Mouse (Mus musculus): ENCODE results near the gene Dlgap4. TPM values are rescaled to one million over a fixed set of nuclear protein-coding genes. Genes with fewer than 3 reads are reported as not detected.

The Dlgap4 gene
- 100 to 1,000 TPM; 199 to 207 TPM for total RNA-seq (2021)
- long read RNA-seq, full-length matches to known transcripts: 97 of 255 reads
- long read RNA-seq, partial matches to known transcripts: 36 of 255 reads
- long read RNA-seq, other reads (novel, unspliced or antisense): 122 of 255 reads

DNA sequence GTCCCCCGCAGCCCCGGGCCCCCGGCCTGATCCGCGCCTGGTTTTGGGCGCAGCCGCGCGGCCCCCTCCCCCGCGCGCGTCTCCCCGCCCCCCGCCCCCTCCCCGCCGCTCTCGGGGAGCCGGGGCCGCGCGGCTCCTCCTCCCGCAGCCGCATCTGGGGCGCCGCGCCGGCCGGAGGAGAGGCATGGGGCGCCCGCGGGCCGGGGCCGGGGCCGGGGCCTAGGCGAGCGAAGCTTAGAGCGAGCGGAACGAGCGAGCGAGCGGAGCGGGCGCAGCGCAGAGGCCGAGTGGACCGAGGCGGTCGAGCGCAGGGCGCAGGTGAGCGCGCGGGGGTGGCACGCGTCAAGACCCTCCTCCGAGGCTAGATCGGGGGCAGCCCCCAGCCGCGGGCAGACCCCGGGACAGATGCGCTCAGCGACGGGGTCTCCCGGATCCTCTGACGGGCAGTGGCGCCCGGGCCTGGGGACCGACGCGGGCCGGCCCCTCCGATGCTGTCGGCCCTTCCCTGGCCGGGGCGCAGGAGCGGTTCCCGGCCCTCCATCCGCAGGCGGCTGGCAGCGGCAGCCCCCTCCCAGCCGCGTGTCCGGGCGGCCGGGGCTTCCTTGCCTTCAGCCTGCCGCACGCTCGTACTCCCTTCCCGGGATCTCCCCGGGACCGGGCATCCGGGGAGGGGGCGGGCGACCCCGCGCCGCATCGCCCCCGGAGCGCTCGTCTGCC lies at the start of gene Dlgap4:
Gene Dlgap4 (plus strand): TSS at position 165 of the 717 bp plus-strand sequence.
- no peak for DNase-seq (ENCODE audit: low spot score in 2 of 2)

GRCm38 (mm10) chr2:156566512-156566911 lies 47.0 kb upstream of the Dlgap4 start:
- DNase-seq (ENCODE audit: low spot score in 2 of 2): no peak

GRCm38 (mm10) chr2:156568647-156569046 lies 44.9 kb upstream of the Dlgap4 start:
- no peak for DNase-seq (ENCODE audit: low spot score in 2 of 2)

DNA sequence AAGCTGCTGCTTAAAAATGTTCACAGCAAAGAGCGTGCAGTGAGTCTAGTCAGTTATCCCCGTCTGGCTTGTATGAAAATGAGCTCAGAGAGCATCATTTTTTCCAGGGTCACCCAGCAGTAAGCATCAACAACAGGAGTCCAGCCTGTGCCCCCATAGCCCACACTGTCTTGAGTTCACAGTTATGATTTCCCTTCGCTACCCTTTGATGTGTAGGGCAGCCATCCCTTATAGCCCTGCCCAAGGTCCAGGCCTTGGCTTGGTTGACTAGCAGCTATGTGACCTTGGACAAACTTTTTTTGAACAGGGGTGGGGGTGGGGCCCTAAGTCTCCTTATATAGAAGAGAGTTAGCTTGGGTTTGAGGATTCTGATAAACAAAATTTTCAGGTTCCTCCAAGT lies 44.2 kb upstream of the Dlgap4 start:
- no peak for DNase-seq (ENCODE audit: low spot score in 2 of 2)

- DNase-seq (ENCODE audit: low spot score in 2 of 2): no peak
Observed at GRCm38 (mm10) chr2:156571521-156571920, 42.0 kb upstream of the Dlgap4 start.

DNA sequence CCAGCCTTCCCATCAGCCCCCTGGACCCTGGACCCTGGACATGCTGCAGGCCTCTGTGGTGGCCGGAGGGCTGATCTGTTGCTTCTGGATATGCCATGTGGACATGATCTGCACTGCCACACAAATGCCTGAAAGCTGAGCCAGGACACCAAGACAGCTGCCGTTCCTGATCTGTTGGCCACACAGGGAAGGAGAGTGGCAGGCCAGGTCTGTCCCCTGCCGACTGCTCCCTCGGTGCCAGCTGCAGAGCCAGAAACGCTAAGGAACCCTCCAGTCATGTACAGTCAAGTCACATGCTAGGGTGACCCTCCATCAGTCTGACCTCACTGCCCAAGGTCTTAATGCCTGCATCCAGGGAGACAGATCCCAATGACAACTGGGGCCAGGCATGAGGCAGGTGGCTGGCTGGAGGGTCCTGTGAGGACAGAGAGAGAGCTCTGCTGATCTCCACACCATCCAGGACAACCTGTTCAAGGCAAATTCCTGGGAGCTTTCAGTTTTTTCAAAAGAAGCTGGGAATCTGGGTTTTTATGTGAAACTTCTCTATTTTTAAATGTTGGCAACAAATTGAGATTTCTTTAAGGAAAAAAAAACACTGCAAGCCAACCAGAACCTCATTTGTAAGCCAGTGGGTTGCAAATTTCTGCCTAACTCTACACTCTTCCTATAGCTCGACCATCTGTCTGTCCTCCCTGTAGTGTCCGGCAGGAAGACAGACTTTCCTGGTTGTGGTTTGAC lies 36.5 kb upstream of the Dlgap4 start:
- no peak for DNase-seq (ENCODE audit: low spot score in 2 of 2)

DNA sequence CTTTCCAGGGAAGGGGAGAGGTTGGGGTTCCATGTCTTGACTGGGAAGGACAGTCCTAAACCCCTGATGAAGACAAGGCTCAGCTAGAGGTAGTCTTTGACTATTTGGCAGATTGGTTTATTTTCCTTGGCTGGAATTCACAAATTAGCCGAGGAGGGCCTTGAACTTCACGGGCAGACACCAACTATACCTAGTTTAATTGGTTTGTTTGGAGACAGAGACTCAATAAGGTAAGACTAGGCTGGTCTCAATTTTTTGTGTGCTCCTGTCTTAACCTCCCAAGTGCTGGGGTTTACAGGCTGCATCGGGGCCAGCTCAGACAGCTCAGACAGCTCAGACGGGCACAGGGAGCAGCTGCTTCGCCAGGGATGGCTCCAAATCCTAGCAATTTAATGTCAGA lies 33.0 kb upstream of the Dlgap4 start:
- DNase-seq (ENCODE audit: low spot score in 2 of 2): no peak

DNA sequence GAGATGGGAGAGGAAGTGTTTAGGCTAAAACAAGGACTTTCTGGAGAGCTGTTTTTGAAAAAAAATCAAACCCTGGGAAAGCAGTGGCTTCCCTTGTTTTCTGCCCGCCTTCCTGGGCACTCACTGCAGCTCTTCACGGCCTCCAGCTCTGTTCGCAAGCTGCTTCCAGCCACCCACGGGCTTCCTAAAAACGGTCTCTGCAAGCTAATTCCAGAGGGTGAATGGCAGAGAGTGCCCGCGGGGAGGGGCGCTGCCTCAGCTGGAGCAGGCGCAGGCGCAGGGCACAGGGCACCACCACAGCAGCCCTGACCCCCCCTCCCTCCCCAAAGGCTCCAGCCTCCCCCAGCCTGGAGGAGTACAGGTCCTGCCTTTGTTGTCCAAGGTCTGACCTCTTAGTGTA lies 32.3 kb upstream of the Dlgap4 start:
- DNase-seq (ENCODE audit: low spot score in 2 of 2): peak; percentile 80 to 90

DNA sequence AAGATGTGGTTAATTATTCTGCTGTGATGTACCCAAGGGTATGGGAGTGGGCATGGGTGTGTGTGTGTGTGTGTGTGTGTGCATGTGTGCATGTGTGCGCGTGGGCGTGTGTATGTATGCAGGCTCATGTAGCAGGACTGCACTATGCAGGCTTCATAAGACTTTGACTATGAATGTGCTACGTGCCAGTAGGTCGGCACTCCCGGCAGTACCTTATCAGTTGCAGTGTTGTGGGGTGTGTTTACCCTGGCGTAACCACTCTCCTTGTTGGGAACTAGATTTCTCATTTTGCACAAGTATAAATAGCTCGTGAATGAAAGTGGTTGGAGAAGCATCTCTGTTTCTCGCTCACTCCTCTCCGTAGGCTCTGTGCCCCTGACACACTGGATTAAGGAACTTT lies 30.6 kb upstream of the Dlgap4 start:
- no peak for DNase-seq (ENCODE audit: low spot score in 2 of 2)

DNA sequence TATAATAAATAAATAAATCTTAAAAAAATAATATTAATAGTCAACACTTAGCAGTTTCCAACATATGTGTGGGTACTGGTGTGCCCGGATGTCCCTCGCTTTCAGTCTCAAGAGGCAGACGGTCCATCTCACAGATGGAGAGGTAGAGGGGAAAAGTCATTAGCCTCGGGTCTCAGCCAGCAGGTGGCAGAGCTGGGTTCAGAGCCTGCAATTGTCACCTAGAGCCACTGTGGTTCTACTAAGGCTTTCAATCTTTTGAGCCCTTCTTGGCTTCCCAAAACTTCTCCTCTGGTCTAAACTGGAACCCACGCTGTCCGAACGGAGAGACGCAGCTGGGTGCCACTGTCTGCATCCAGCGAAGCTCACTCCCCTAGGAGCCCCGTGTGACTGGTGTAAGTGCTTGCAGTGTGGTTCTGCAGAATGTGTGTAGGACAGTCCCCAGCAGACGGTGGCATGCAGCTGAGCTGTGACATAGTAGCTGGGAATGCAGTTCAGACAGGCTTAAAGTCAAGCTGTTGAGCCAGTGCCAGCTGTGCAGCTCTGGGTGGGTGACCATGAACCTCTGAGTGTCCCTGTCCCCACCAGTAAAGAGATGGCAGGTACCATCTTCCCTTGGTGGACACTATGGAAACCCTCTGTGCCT lies 29.2 kb upstream of the Dlgap4 start:
- DNase-seq (ENCODE audit: low spot score in 2 of 2): peak in 1 of 2 experiments; percentile 50

- DNase-seq (ENCODE audit: low spot score in 2 of 2): peak; percentile 55 to 62
Observed at GRCm38 (mm10) chr2:156584797-156585471, 28.6 kb upstream of the Dlgap4 start.

- no peak for DNase-seq (ENCODE audit: low spot score in 2 of 2)
Observed at GRCm38 (mm10) chr2:156589481-156589880, 24.0 kb upstream of the Dlgap4 start.

GRCm38 (mm10) chr2:156594987-156595490 lies 18.5 kb upstream of the Dlgap4 start:
- no peak for DNase-seq (ENCODE audit: low spot score in 2 of 2)

DNA sequence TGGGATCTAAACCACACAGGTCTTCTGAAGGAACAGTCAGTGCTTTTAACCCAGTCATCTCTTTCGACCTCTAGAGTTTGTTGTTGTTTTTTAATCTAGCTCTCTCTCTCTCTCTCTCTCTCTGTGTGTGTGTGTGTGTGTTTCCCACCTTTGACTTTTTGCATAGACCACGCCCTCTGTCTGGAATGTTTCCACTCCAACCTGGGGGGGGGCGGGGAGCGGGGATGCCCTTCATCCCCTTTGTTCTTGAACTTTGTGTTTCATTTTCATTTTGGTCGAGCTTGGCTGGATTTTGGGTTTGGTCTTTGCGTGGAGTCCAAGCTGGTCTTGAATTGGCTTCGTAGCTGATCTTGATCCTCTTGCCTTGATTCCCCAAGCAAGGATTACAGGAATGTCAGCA lies 10.9 kb upstream of the Dlgap4 start:
- DNase-seq (ENCODE audit: low spot score in 2 of 2): no peak

GRCm38 (mm10) chr2:156603671-156604070 lies 9.8 kb upstream of the Dlgap4 start:
- DNase-seq (ENCODE audit: low spot score in 2 of 2): no peak

DNA sequence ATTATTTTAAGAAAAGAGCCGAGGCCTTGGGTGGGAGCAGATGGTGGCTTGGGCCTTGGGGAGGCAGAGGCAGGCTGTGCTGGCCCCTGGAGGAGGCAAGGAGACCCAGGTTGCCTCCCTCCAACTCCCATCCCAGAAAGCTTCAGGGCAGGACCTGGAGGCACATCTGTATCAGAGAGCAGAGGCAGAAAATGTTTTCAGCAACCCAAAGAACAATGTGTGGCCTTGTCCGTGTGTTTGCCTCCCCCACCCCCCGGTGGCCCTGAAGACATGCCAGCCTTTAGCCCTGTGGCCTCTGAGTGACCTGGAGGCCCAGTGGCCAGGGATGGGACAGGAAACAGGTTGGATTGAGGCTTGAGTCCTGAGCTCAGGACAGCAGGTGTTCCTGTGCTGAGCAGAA lies 8.4 kb upstream of the Dlgap4 start:
- no peak for DNase-seq (ENCODE audit: low spot score in 2 of 2)

DNA sequence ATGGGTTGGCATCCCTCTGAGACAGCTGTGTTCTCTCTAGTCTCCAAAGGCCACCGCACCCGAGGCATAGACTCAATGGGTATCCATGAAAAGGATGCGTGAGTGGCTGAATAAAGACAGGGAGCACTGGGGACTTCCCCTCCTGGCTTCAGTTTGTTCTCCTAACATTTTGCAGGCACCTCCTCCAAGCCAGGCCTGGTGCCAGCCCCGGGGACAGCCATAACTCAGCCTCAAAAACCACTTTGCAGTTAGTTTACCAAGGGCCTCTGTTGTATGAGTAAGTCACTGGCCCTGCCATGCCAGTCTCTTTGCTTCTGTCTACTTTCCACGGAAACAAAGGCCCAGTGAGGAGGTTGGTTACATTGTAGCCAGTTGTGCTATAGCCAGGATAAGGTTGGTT lies 7.5 kb upstream of the Dlgap4 start:
- DNase-seq (ENCODE audit: low spot score in 2 of 2): no peak

DNA sequence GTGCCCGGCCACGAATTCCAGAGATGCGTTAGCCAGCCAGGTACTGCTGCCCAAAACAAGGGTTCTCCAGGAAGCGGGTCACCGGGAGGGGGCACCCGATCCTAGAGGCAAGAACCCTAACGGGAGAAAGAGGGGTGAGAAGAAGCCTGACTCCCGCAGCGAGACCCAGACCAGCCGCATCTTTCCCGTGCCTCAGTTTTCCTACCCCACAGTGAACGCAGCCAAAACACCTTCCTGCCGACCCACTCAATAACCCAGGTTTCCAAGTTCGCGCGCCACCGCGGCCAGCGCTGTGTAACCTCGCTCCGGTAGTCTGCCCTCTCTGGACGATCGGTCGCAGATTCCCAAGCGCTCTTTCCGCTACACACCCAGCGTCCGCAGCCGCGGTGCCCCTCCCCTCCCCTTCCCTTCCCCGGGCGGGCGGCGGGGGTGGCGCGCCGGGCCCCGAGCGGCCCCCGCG lies 394 bp upstream of the Dlgap4 start:
- peak; percentile 57 to 83 for DNase-seq (ENCODE audit: low spot score in 2 of 2)

- no peak for DNase-seq (ENCODE audit: low spot score in 2 of 2)
Observed at GRCm38 (mm10) chr2:156614258-156614556, 702 bp downstream of the Dlgap4 start.

- DNase-seq (ENCODE audit: low spot score in 2 of 2): no peak
Observed at GRCm38 (mm10) chr2:156614661-156615654, 1.5 kb downstream of the Dlgap4 start.
